Mouse (Mus musculus) intestine, embryonic 14.5 days (tissue): ENCODE measurements at regions not wholly inside any gene's neighbourhood (a gene's known extent, or its start where the extent isn't known, plus 50 kb on each side); places are given as distances from the start of the nearest gene placed in this dataset.

Source experiments
- ATAC-seq: fragments of 200-750 bp; cut with Nextera tagmentation; replicated peaks from 2 replicates; pipeline ENCODE4 v1.8.0; 2017; ENCODE audit warnings: low read depth, moderate number of reproducible peaks, moderate TSS enrichment, moderate library complexity; ENCODE audit not compliant: low FRiP score, low TSS enrichment
- DNase-seq: peaks from one replicate; pipeline ENCODE4 v3.0.0-alpha.2; 2018; ENCODE audit warnings: low spot score
- H3K27ac ChIP-seq: fragments of 300-500 bp; sonication (generic); 2 replicates; pipeline ENCODE4 v1.5.1; 2014; ENCODE audit warnings: low read depth, mild to moderate bottlenecking, control low read depth
- H3K27me3 ChIP-seq: fragments of 300-500 bp; sonication (generic); replicated peaks from 2 replicates; pipeline ENCODE4 v1.6.1; 2014; ENCODE audit warnings: low read length, control low read depth; ENCODE audit not compliant: control insufficient read depth, insufficient read depth
- H3K36me3 ChIP-seq: fragments of 300-500 bp; sonication (generic); 2 replicates; pipeline ENCODE4 v1.6.1; 2014; ENCODE audit warnings: low read length, control low read depth; ENCODE audit not compliant: control insufficient read depth, insufficient read depth
- H3K4me1 ChIP-seq: fragments of 300-500 bp; sonication (generic); replicated peaks from 2 replicates; pipeline ENCODE4 v1.6.1; 2014; ENCODE audit warnings: low read length, control low read depth, mixed read lengths; ENCODE audit not compliant: control insufficient read depth, insufficient read depth
- H3K4me2 ChIP-seq: fragments of 300-500 bp; sonication (generic); 2 replicates; pipeline ENCODE4 v1.6.1; 2014; ENCODE audit warnings: low read length
- H3K4me3 ChIP-seq: fragments of 300-500 bp; sonication (generic); 2 replicates; pipeline ENCODE4 v1.5.1; 2014; ENCODE audit warnings: low read depth, low read length, control low read depth, mixed read lengths
- H3K9ac ChIP-seq: fragments of 300-500 bp; sonication (generic); 2 replicates; pipeline ENCODE4 v1.6.1; 2014; ENCODE audit warnings: mild to moderate bottlenecking, low read length
- H3K9me3 ChIP-seq: fragments of 300-500 bp; sonication (generic); 2 replicates; pipeline ENCODE4 v1.6.1; 2016; ENCODE audit warnings: low read length, control low read depth; ENCODE audit not compliant: control insufficient read depth
- whole genome bisulfite sequencing: fragments of 180-500 bp; shearing (Covaris S2); extraction: QIAGEN DNeasy Blood & Tissue Kit; methylation state at CpG from one replicate; pipeline ENCODE4 v1.1.7; 2014; 5-methylcytosine and 5-hydroxymethylcytosine counted together

DNA sequence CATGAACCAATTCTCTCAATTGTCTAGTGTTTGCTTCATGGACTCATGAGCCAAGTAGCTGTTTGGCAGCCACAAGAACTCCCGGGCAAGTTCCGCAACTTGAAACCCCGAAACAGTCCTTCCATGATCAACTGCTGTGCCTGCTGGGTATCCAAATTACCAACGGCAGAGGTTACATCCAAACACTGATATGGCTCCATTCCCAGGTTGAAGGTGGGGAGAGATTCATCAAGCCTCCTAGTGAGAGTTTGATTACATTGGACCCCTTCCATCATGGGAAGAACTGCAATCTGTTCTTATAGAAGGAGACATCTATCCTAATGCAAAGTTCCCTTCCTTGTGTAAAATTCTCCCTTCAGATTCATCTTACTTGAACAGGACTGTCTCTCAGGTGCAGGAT is 486.8 kb upstream of the Arpp21 start:
- no peaks in the 10 kb centered on the region for H3K27me3 ChIP-seq
- H3K36me3 ChIP-seq = no peaks in the 10 kb centered on the region
- ATAC-seq (no peak), DNase-seq (no peak)
- H3K27ac ChIP-seq = no peak overlapping the region
- WGBS = 84% methylated on average over 4 of the region's 4 CpGs
- H3K4me3 ChIP-seq = no peak overlapping the region
- H3K9ac ChIP-seq = no peak overlapping the region
- H3K9me3 ChIP-seq = no peaks in the 10 kb centered on the region
- no peak overlapping the region for H3K4me2 ChIP-seq
- H3K4me1 ChIP-seq = no peaks in the 10 kb centered on the region

DNA sequence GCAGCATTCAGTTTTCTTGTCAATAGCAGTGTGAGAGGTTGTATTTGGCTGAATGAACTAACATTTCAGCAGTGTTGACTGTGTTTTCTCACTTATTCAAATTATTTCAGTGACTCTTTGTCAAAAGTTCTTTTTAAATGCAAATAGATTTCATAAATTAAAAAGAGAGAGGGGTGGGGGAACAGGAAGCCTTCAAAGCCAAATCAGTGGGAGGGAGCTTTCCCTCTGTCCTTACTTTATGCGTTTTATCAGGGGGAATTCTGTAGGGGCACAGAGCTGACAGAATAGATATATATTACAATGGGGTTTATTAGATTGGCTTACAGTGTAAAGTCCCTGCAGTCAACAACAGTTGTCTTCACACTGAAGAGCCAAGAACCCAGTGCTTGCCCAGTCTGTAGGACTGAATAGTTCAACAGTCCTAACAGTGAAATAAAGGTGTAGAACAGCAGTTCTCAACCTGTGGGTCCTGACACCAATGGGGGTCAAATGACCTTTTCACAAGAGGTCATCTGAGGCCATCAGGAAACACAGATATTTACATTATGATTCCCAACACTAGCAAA is 479.5 kb upstream of the Arpp21 start:
- no peaks in the 10 kb centered on the region for H3K27me3 ChIP-seq
- H3K4me2 ChIP-seq = no peak overlapping the region
- no peaks in the 10 kb centered on the region for H3K9me3 ChIP-seq
- DNase-seq (no peak), ATAC-seq (no peak)
- no peaks in the 10 kb centered on the region for H3K4me1 ChIP-seq
- 81% methylated on average over 1 of the region's 1 CpGs for WGBS
- H3K4me3 ChIP-seq = no peak overlapping the region
- H3K9ac ChIP-seq = no peak overlapping the region
- no peak overlapping the region for H3K27ac ChIP-seq
- H3K36me3 ChIP-seq = no peaks in the 10 kb centered on the region

DNA sequence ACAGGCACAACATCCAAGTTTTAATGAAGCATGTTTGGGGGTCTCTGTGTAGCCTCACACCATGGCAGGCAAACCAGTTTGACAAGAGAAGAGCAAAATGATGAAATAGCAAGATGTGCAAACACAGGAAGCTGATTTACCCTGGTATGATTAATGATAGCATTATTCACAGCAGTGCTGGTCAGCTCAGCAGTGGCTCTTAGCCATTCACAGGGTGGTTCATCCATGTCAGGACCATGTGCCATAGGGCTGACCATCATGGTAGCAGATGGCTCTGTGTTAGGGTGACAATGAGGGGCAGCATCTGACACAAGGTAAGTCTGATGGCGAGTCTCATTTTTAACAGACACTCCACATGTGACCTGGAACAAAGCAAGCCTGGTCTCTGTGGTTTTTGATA is 443.1 kb upstream of the Arpp21 start:
- no peak for DNase-seq
- no peaks in the 10 kb centered on the region for H3K27me3 ChIP-seq
- H3K4me3 ChIP-seq = no peak overlapping the region
- 76% methylated on average over 1 of the region's 1 CpGs for WGBS
- H3K4me2 ChIP-seq = no peak overlapping the region
- no peak overlapping the region for H3K27ac ChIP-seq
- no peaks in the 10 kb centered on the region for H3K36me3 ChIP-seq
- no peaks in the 10 kb centered on the region for H3K4me1 ChIP-seq
- H3K9ac ChIP-seq = no peak overlapping the region
- no peak for ATAC-seq
- no peaks in the 10 kb centered on the region for H3K9me3 ChIP-seq

DNA sequence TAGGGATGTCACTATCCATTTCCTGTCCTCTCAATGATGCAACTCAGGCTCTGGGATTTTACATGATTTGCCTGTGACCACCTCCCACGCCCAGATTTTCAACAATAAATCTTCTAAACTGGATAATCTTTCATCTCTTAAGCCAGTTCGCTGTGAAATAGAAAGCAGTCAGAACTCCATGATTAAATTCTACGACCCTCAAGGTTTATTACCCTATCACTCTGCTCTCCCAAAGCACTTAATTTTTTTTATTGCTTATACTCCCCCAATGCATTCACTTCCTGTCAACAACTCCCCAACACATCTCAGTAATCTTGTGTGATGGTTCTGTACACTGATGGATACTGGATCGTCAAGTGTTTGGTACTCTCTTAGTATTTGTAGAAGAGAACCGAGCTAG is 439.5 kb upstream of the Arpp21 start:
- Histone ChIP-seq H3K4me3 (no peak overlapping the region), H3K36me3 (no peaks in the 10 kb centered on the region), H3K27ac (no peak overlapping the region), H3K27me3 (no peaks in the 10 kb centered on the region), H3K9me3 (no peaks in the 10 kb centered on the region), H3K9ac (no peak overlapping the region), H3K4me2 (no peak overlapping the region), H3K4me1 (no peaks in the 10 kb centered on the region)
- no peak for ATAC-seq
- WGBS = 52% methylated on average over 5 of the region's 5 CpGs
- no peak for DNase-seq
